Mouse (Mus musculus): ENCODE data around the gene Ccr10.

GRCm38 (mm10) chr11:101161551-101161950 is 13.7 kb downstream of the Ccr10 start:
- TF ChIP-seq CTCF (IDR thresholded peaks at IDR 0.05; ENCODE audit: low read depth) = no peak
- TF ChIP-seq EP300 (IDR thresholded peaks at IDR 0.05; ENCODE audit: low read depth) = no peak

All from liver, embryonic 14.5 days (tissue).